Mouse (Mus musculus) MEL (cell line): Measurements from ENCODE around the gene Apbb2. TPM values are rescaled to one million over a fixed set of nuclear protein-coding genes. Genes with fewer than 3 reads are reported as not detected.

Source experiments
- DNase-seq: peaks from one replicate; pipeline ENCODE4 v3.0.0; 2011; ENCODE audit warnings: low read depth, low spot score
- H3K27ac ChIP-seq: 2 replicates; pipeline ENCODE4 v1.5.1; 2012; ENCODE audit warnings: low read depth, mild to moderate bottlenecking, control low read depth, low read length, moderate library complexity; ENCODE audit not compliant: control insufficient read depth
- H3K27me3 ChIP-seq, 2 experiments: fragments of 150-350 bp in 1 of 2; sonication (generic) in 1 of 2; 2 replicates each; pipeline ENCODE4 v1.6.1; 2012; ENCODE audit warnings: low read length in 2 of 2, mild to moderate bottlenecking in 2 of 2, improper control_type of control experiment in 1 of 2, moderate library complexity in 1 of 2; ENCODE audit not compliant: insufficient read depth in 2 of 2, control insufficient read depth in 1 of 2
- H3K36me3 ChIP-seq, 2 experiments: 2 replicates each; pipeline ENCODE4 v1.6.1; 2012 to 2014; ENCODE audit warnings: low read length in 2 of 2, improper control_type of control experiment in 1 of 2, inconsistent platforms in 1 of 2, mild to moderate bottlenecking in 1 of 2; ENCODE audit not compliant: insufficient read depth in 2 of 2, control insufficient read depth in 1 of 2
- H3K4me1 ChIP-seq, 2 experiments: fragments of 150-350 bp in 1 of 2; sonication (generic) in 1 of 2; 2 replicates each; pipeline ENCODE4 v1.6.1; 2012; ENCODE audit warnings: low read length in 2 of 2, improper control_type of control experiment in 1 of 2, mild to moderate bottlenecking in 1 of 2; ENCODE audit not compliant: insufficient read depth in 2 of 2, control insufficient read depth in 1 of 2
- H3K4me3 ChIP-seq, 2 experiments: fragments of 150-350 bp in 1 of 2; sonication (generic) in 1 of 2; 2 replicates each; pipeline ENCODE4 v1.5.1; 2012; ENCODE audit warnings: low read depth in 2 of 2, low read length in 2 of 2, mild to moderate bottlenecking in 2 of 2, moderate library complexity in 2 of 2, control low read depth in 1 of 2, improper control_type of control experiment in 1 of 2; ENCODE audit not compliant: control insufficient read depth in 1 of 2, insufficient read depth in 1 of 2
- H3K79me2 ChIP-seq: 2 replicates; pipeline ENCODE4 v1.6.1; 2012; ENCODE audit warnings: mild to moderate bottlenecking, low read length, moderate library complexity; ENCODE audit not compliant: control insufficient read depth, poor library complexity, insufficient read depth
- H3K9ac ChIP-seq: 2 replicates; pipeline ENCODE4 v1.6.1; 2012; ENCODE audit warnings: low read depth, mild to moderate bottlenecking, control low read depth, low read length, moderate library complexity; ENCODE audit not compliant: control insufficient read depth, poor library complexity, severe bottlenecking
- H3K9me3 ChIP-seq: fragments of 150-350 bp; sonication (generic); replicated peaks from 2 replicates; pipeline ENCODE4 v1.6.1; 2012; ENCODE audit warnings: mild to moderate bottlenecking, low read length, improper control_type of control experiment, moderate library complexity; ENCODE audit not compliant: insufficient read depth
- BHLHE40 ChIP-seq: IDR thresholded peaks from 2 replicates; pipeline ENCODE4 v1.6.1; 2012; ENCODE audit warnings: low read depth, mild to moderate bottlenecking, inconsistent platforms, low read length, improper control_type of control experiment, borderline replicate concordance
- CHD1 ChIP-seq: IDR thresholded peaks from 2 replicates; pipeline ENCODE4 v1.6.1; 2012; ENCODE audit warnings: low read depth, mild to moderate bottlenecking, inconsistent platforms, low read length, improper control_type of control experiment
- CHD2 ChIP-seq: IDR thresholded peaks from 2 replicates; pipeline ENCODE4 v1.6.1; 2011; ENCODE audit warnings: low read length, improper control_type of control experiment
- CTCF ChIP-seq, 3 experiments: IDR thresholded peaks in 2 of 3; conservative IDR thresholded peaks in 1 of 3; 2 replicates each; pipeline ENCODE4 v1.5.1; 2011 to 2012; ENCODE audit warnings: low read length in 3 of 3, low read depth in 2 of 3, mild to moderate bottlenecking in 2 of 3, improper control_type of control experiment in 1 of 3, inconsistent platforms in 1 of 3, mixed read lengths in 1 of 3, moderate library complexity in 1 of 3; ENCODE audit not compliant: control insufficient read depth in 1 of 3, insufficient read depth in 1 of 3, poor library complexity in 1 of 3, severe bottlenecking in 1 of 3
- ELF1 ChIP-seq: IDR thresholded peaks from 2 replicates; pipeline ENCODE4 v1.6.1; 2014; ENCODE audit warnings: low read depth, mild to moderate bottlenecking, inconsistent platforms, low read length, improper control_type of control experiment, moderate library complexity
- ETS1 ChIP-seq: IDR thresholded peaks from 2 replicates; pipeline ENCODE4 v1.6.1; 2012; ENCODE audit warnings: low read depth, mild to moderate bottlenecking, inconsistent platforms, low read length, improper control_type of control experiment, moderate library complexity
- GATA1 ChIP-seq: IDR thresholded peaks from 2 replicates; pipeline ENCODE4 v1.6.1; 2011; ENCODE audit warnings: low read depth, low read length, improper control_type of control experiment
- HCFC1 ChIP-seq: IDR thresholded peaks from 2 replicates; pipeline ENCODE4 v1.6.1; 2012; ENCODE audit warnings: low read depth, mild to moderate bottlenecking, inconsistent platforms, low read length, improper control_type of control experiment, moderate library complexity
- JUND ChIP-seq: IDR thresholded peaks from 2 replicates; pipeline ENCODE4 v1.6.1; 2011; ENCODE audit warnings: low read depth, mild to moderate bottlenecking, improper control_type of control experiment, low read length
- KAT2A ChIP-seq: conservative IDR thresholded peaks from 2 replicates; pipeline ENCODE4 v1.6.1; 2012; ENCODE audit warnings: low read depth, low read length, improper control_type of control experiment, inconsistent platforms
- MAFK ChIP-seq: IDR thresholded peaks from 2 replicates; pipeline ENCODE4 v1.6.1; 2011; ENCODE audit warnings: low read depth, mild to moderate bottlenecking, low read length, improper control_type of control experiment, borderline replicate concordance
- MAZ ChIP-seq: IDR thresholded peaks from 2 replicates; pipeline ENCODE4 v1.6.1; 2012; ENCODE audit warnings: low read depth, mild to moderate bottlenecking, inconsistent platforms, low read length, improper control_type of control experiment
- MYB ChIP-seq: IDR thresholded peaks from 2 replicates; pipeline ENCODE4 v1.6.1; 2011; ENCODE audit warnings: mild to moderate bottlenecking, low read depth, low read length, improper control_type of control experiment
- NRF1 ChIP-seq: IDR thresholded peaks from 2 replicates; pipeline ENCODE4 v1.6.1; 2014; ENCODE audit warnings: low read depth, mild to moderate bottlenecking, inconsistent platforms, low read length, improper control_type of control experiment, moderate library complexity; ENCODE audit not compliant: poor library complexity, insufficient read depth, severe bottlenecking
- POLR2A ChIP-seq, 2 experiments: IDR thresholded peaks; 2 replicates each; pipeline ENCODE4 v1.6.1; 2011 to 2012; ENCODE audit warnings: low read length in 2 of 2, mild to moderate bottlenecking in 2 of 2, control low read depth in 1 of 2, improper control_type of control experiment in 1 of 2, low read depth in 1 of 2, moderate library complexity in 1 of 2; ENCODE audit not compliant: control insufficient read depth in 1 of 2, insufficient read depth in 1 of 2, poor library complexity in 1 of 2
- POLR2AphosphoS2 ChIP-seq: IDR thresholded peaks from 2 replicates; pipeline ENCODE4 v1.6.1; 2011; ENCODE audit warnings: low read length, improper control_type of control experiment
- POLR2AphosphoS5 ChIP-seq: IDR thresholded peaks from 2 replicates; pipeline ENCODE4 v1.6.1; 2012; ENCODE audit warnings: low read depth, borderline replicate concordance, mild to moderate bottlenecking, inconsistent platforms, low read length, moderate library complexity, mixed read lengths
- RCOR1 ChIP-seq: IDR thresholded peaks from 2 replicates; pipeline ENCODE4 v1.6.1; 2012; ENCODE audit warnings: low read depth, mild to moderate bottlenecking, inconsistent platforms, low read length, improper control_type of control experiment
- SIN3A ChIP-seq: IDR thresholded peaks from 2 replicates; pipeline ENCODE4 v1.6.1; 2012; ENCODE audit warnings: low read length, improper control_type of control experiment, inconsistent platforms
- SMC3 ChIP-seq: IDR thresholded peaks from 2 replicates; pipeline ENCODE4 v1.6.1; 2011; ENCODE audit warnings: low read depth, low read length, improper control_type of control experiment
- TAL1 ChIP-seq: IDR thresholded peaks from 2 replicates; pipeline ENCODE4 v1.6.1; 2012; ENCODE audit warnings: mild to moderate bottlenecking, inconsistent platforms, low read length, moderate library complexity, mixed read lengths
- TCF12 ChIP-seq: IDR thresholded peaks from 2 replicates; pipeline ENCODE4 v1.6.1; 2014; ENCODE audit warnings: low read depth, mild to moderate bottlenecking, inconsistent platforms, low read length, improper control_type of control experiment, moderate library complexity
- USF1 ChIP-seq: IDR thresholded peaks from 2 replicates; pipeline ENCODE4 v1.6.1; 2014; ENCODE audit warnings: low read depth, mild to moderate bottlenecking, inconsistent platforms, low read length, improper control_type of control experiment, moderate library complexity
- ZC3H11A ChIP-seq: IDR thresholded peaks from 2 replicates; pipeline ENCODE4 v1.6.1; 2012; ENCODE audit warnings: low read depth, mild to moderate bottlenecking, inconsistent platforms, low read length, improper control_type of control experiment
- ZKSCAN1 ChIP-seq: IDR thresholded peaks from 2 replicates; pipeline ENCODE4 v1.6.1; 2012; ENCODE audit warnings: low read depth, mild to moderate bottlenecking, inconsistent platforms, low read length, improper control_type of control experiment, moderate library complexity
- ZMIZ1 ChIP-seq: IDR thresholded peaks from 2 replicates; pipeline ENCODE4 v1.6.1; 2012; ENCODE audit warnings: low read depth, mild to moderate bottlenecking, inconsistent platforms, low read length, improper control_type of control experiment, moderate library complexity
- ZNF384 ChIP-seq: IDR thresholded peaks from 2 replicates; pipeline ENCODE4 v1.6.1; 2012; ENCODE audit warnings: low read depth, mild to moderate bottlenecking, inconsistent platforms, low read length, improper control_type of control experiment
- polyA plus RNA-seq, 2 experiments: library from polyadenylated mRNA; stranded (reverse) in 1 of 2; unstranded in 1 of 2; fragments of >175 nt in 1 of 2; fragments of >200 nt in 1 of 2; gene quantifications; 2 replicates each; pipeline versions ENCODE4 v1.2.1 to v1.2.4; 2012; ENCODE audit warnings: low replicate concordance in 2 of 2, low read depth in 1 of 2; ENCODE audit not compliant: insufficient read length in 2 of 2, insufficient read depth in 1 of 2, missing spikeins in 1 of 2
- total RNA-seq: library from RNA; depleted of rRNA; stranded (reverse); fragments of 300-350 nt; gene quantifications from 2 replicates; pipeline ENCODE4 v1.2.3, GENCODE M21; 2012

The Apbb2 gene
- total and polyA plus RNA-seq, 3 experiments: not detected

DNA sequence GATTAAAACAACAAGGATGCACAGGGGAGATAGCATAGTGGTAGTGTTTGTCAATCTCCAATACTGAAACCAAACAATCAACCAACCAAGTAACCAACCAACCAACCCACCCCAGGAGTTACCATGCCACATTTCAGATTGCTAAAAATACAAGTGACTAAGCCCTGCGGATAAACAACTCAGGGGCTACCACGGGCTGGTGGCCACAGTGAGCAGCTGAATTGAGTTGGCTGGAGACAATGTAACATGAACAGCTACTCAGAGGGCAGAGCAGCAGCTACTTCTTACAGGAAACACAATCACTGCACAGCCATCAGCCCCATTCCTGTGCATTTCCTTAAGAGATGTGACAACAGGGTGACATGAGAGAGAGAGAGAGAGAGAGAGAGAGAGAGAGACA, 274.4 kb downstream of the Apbb2 start:
- Histone ChIP-seq H3K9me3 (no peaks in the 10 kb centered on the region), H3K27ac (no peak overlapping the region), H3K9ac (no peak overlapping the region), H3K79me2 (no peaks in the 10 kb centered on the region), H3K4me3 (no peak overlapping the region), H3K36me3 (no peaks in the 10 kb centered on the region), H3K27me3 (no peaks in the 10 kb centered on the region), H3K4me1 (no peaks in the 10 kb centered on the region)
- TF ChIP-seq SMC3 (no peak), CHD1 (no peak), MAZ (no peak), GATA1 (no peak), ZNF384 (no peak), HCFC1 (no peak), POLR2AphosphoS5 (no peak), POLR2A (IDR thresholded peaks at IDR 0.05; ENCODE audit: control insufficient read depth in 1 of 2, insufficient read depth in 1 of 2, low read depth in 1 of 2, low read length in 2 of 2, poor library complexity in 1 of 2) (no peak), JUND (no peak), RCOR1 (no peak), ZKSCAN1 (no peak), ELF1 (no peak), ZMIZ1 (no peak), POLR2AphosphoS2 (no peak), MAFK (no peak), KAT2A (no peak), CHD2 (no peak), BHLHE40 (no peak)
- no peak for DNase-seq

DNA sequence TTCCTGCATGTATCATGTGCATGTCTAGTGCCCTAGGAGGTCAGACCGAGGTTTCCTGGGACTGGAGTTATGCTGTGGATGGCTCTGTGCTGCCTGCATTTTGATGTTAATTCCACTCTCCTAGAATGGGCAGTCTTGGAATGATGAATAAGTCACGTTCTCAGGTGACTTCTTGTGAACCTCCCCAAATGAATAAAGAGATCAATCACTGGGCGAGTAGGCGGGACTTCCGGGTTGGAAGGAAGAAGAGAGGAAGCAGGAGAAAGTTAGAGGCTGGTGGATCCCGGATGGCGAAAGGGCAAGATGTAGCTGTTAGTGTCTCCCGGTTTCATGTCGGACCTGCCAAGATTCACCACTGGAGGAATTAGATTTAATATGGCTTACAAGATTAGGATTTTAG, 276.3 kb downstream of the Apbb2 start:
- DNase-seq: no peak
- Histone ChIP-seq H3K9ac (no peak overlapping the region), H3K27ac (no peak overlapping the region)

More for the DNA sequence above, 276.3 kb downstream of the Apbb2 start:
- H3K4me1 ChIP-seq: no peaks in the 10 kb centered on the region
- no peaks in the 10 kb centered on the region for H3K79me2 ChIP-seq
- TF ChIP-seq ETS1: no peak
- TF ChIP-seq CTCF (IDR thresholded peaks at IDR 0.05 in 2 of 3, conservative IDR thresholded peaks at IDR 0.05 in 1 of 3; ENCODE audit: control insufficient read depth in 1 of 3, insufficient read depth in 1 of 3, low read depth in 2 of 3, low read length in 3 of 3, poor library complexity in 1 of 3, severe bottlenecking in 1 of 3): no peak
- TF ChIP-seq HCFC1: no peak
- no peak for TF ChIP-seq ZC3H11A
- TF ChIP-seq JUND: no peak
- TF ChIP-seq MAFK: no peak
- no peak for TF ChIP-seq ZMIZ1
- TF ChIP-seq GATA1: no peak
- no peak for TF ChIP-seq SIN3A
- TF ChIP-seq TCF12: no peak
- no peak for TF ChIP-seq CHD2
- TF ChIP-seq NRF1: no peak
- TF ChIP-seq BHLHE40: no peak
- TF ChIP-seq TAL1: no peak
- TF ChIP-seq USF1: no peak
- no peak for TF ChIP-seq MYB
- H3K36me3 ChIP-seq: no peaks in the 10 kb centered on the region
- no peaks in the 10 kb centered on the region for H3K27me3 ChIP-seq
- H3K4me3 ChIP-seq: no peak overlapping the region
- H3K9me3 ChIP-seq: no peaks in the 10 kb centered on the region
